Mouse (Mus musculus) small intestine, adult 2 months (tissue): ENCODE measurements at regions not wholly inside any gene's neighbourhood (a gene's known extent, or its start where the extent isn't known, plus 50 kb on each side); places are given as distances from the start of the nearest gene placed in this dataset.

Source experiments
- H3K27ac ChIP-seq: fragments of 200-500 bp; 2 replicates; pipeline ENCODE4 v1.5.1; 2012; ENCODE audit warnings: low read depth, low read length, control low read depth, inconsistent platforms; ENCODE audit not compliant: insufficient read depth
- H3K27me3 ChIP-seq: fragments of 200-500 bp; 2 replicates; pipeline ENCODE4 v1.6.1; 2012; ENCODE audit warnings: mild to moderate bottlenecking, moderate library complexity, low read length, inconsistent platforms; ENCODE audit not compliant: control insufficient read depth, insufficient read depth
- H3K36me3 ChIP-seq: fragments of 200-500 bp; 2 replicates; pipeline ENCODE4 v1.6.1; 2012; ENCODE audit warnings: mild to moderate bottlenecking, low read length, control low read depth, inconsistent platforms; ENCODE audit not compliant: control insufficient read depth, insufficient read depth
- H3K4me1 ChIP-seq: fragments of 200-500 bp; 2 replicates; pipeline ENCODE4 v1.6.1; 2012; ENCODE audit warnings: low read length, inconsistent platforms, mixed read lengths; ENCODE audit not compliant: control insufficient read depth, insufficient read depth, insufficient read length
- H3K4me3 ChIP-seq: fragments of 200-500 bp; 2 replicates; pipeline ENCODE4 v1.5.1; 2012; ENCODE audit warnings: low read depth, mild to moderate bottlenecking, control low read depth, inconsistent platforms, low read length, moderate library complexity
- CTCF ChIP-seq: fragments of 200-500 bp; IDR thresholded peaks from 2 replicates; pipeline ENCODE4 v1.5.1; 2012; ENCODE audit warnings: low read depth, mild to moderate bottlenecking, control low read depth, inconsistent platforms, low read length, moderate library complexity, mixed read lengths; ENCODE audit not compliant: insufficient replicate concordance, insufficient read length; ENCODE audit errors: extremely low read depth
- POLR2A ChIP-seq: fragments of 200-500 bp; IDR thresholded peaks from 2 replicates; pipeline ENCODE4 v1.6.1; 2012; ENCODE audit warnings: low read depth, mild to moderate bottlenecking, control low read depth, inconsistent platforms, low read length, moderate library complexity
- WGBS: fragments of 180-500 bp; shearing (Covaris S2); methylation state at CpG from one replicate; pipeline ENCODE4 v1.1.7; 2018; 5-methylcytosine and 5-hydroxymethylcytosine counted together

DNA sequence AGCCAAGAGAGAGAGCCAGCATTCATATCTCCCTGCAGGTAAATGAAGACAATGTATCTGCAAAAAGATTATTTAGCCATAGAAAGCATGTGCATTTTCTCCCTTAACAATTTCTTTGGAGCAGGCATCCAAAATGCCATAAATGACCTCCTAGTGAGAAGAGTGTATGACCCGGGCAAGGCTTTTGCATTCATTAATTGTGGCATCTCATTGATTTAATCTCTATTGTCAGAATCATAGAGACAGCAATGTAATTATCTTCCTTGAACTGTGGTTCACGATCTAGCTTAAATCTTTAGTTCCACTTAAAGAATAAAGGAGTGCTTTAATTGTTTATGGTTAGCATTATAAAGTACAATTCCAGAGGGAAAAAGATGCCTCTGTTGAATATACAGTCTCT is 190.5 kb upstream of the Prkd1 start:
- Histone ChIP-seq H3K4me1 (no peaks in the 10 kb centered on the region), H3K27me3 (no peaks in the 10 kb centered on the region), H3K27ac (no peak overlapping the region), H3K36me3 (no peaks in the 10 kb centered on the region), H3K4me3 (no peak overlapping the region)
- 74% methylated on average over 2 of the region's 2 CpGs for WGBS
- TF ChIP-seq POLR2A (no peak), CTCF (no peak)

DNA sequence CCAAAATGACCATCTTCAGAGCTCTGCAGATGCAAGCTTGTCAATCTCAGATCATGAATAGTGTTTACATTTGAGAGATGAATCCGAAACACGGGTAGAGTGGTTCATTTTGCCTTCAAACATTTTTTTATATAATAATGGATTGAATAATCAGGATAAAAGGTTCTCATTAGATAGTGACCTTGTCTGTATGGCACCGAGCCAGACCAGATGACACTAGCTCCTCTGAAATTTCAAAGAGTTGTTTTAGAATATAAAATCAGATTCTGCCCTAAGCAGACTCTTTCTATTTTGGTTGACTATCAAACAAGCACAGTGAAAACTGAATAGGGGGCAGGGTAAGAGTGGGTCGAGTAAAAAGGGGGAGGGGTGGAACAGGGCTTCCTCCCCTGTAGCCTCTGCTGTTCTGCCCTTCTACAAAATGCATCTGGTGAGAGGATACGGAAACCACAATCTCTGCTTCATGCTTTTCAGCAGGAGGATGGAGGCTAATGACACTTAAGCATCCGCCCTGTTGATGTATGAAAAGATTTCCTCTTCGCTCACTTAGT is 159.9 kb upstream of the Prkd1 start:
- no peak overlapping the region for H3K4me3 ChIP-seq
- WGBS, result 80% methylated on average over 7 of the region's 7 CpGs
- TF ChIP-seq POLR2A (no peak), CTCF (no peak)

DNA sequence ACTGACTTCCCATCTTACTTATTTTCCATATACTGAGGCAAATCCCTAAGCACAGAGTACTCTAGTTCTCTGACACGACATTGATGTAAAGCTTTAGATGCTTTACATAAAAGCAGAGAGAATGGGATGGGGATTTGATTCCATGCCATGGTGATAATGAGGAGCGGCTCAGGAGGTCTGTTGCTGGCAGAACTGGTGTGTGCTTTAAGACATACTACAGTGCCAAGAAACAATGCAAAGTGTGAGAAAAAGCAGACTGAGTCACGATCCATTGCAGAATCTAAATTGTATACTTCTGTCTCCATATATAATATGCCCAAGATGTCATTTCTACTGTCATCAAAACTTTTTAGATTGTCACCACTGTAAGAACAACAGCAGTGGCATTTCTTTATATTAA is 155.5 kb upstream of the Prkd1 start:
- Histone ChIP-seq H3K27me3 (no peaks in the 10 kb centered on the region), H3K4me3 (no peak overlapping the region), H3K27ac (no peak overlapping the region), H3K4me1 (no peaks in the 10 kb centered on the region), H3K36me3 (no peaks in the 10 kb centered on the region)
- TF ChIP-seq POLR2A (no peak), CTCF (no peak)
- 63% methylated on average over 3 of the region's 3 CpGs for WGBS

More for the DNA sequence above, 159.9 kb upstream of the Prkd1 start:
- Histone ChIP-seq H3K4me1 (no peaks in the 10 kb centered on the region), H3K27ac (no peak overlapping the region), H3K27me3 (no peaks in the 10 kb centered on the region), H3K36me3 (no peaks in the 10 kb centered on the region)

DNA sequence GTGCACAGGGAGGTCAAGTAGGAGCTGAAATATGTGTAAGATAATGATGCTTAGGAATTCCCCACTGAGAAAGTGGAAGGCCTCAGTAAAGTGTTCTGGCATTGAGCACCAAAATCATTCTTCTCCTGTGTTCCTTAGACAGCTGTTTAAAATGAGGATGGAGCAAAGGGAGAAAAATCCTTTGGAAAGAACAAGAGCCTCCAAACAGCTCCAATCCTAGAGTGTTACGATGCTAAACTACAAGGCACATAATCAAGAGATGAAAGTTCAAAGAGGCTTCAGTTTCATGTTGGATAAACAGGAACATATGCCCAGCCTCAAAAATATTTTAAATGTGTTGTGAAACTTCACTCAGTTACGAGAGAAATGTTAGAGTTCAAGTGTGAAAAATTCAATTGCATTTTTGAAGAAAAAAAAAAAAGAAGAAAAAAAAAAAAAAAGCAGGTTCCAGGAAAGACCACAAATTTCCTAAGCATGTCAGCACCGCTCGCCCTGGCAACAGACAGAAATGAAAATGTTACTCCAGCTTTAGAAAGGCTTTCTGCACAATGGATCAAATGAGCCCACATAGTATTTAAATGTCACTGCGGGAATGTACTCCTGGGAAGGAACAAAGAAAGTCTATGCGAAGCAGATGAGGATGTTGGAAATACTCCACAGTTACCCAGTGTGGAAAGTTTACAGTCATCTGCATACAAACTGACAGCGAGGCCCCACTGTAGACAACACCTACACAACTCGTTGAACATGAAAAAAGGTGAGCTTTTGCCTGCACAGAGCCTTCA is 116.5 kb upstream of the Prkd1 start:
- Histone ChIP-seq H3K27ac (no peak overlapping the region), H3K4me1 (no peaks in the 10 kb centered on the region), H3K4me3 (no peak overlapping the region), H3K36me3 (no peaks in the 10 kb centered on the region), H3K27me3 (no peaks in the 10 kb centered on the region)
- TF ChIP-seq POLR2A, result no peak
- TF ChIP-seq CTCF, result no peak
- 70% methylated on average over 8 of the region's 8 CpGs for WGBS

DNA sequence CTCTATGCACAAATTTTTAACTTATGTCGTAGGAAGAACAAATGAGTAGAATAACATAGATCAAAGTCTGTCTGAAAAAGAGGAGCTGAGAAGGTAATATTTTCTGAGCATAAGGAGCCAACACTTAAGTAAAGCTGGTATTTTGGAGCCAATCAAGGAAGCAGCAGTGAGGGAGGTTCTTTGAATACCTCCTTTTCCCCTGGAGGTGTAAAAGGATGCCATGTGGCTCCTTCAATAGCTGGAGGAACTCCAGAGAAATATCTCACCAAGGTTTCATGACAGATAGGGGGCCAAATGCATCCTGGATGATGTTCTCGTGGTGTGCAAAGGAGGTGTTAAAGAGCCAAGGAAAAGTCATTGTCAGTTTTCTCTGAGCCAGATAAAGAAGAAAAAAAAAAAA is 115.6 kb upstream of the Prkd1 start:
- TF ChIP-seq CTCF (no peak), POLR2A (no peak)
- Histone ChIP-seq H3K27me3 (no peaks in the 10 kb centered on the region), H3K27ac (no peak overlapping the region), H3K36me3 (no peaks in the 10 kb centered on the region), H3K4me1 (no peaks in the 10 kb centered on the region), H3K4me3 (no peak overlapping the region)
- 68% methylated on average over 2 of the region's 2 CpGs for WGBS

DNA sequence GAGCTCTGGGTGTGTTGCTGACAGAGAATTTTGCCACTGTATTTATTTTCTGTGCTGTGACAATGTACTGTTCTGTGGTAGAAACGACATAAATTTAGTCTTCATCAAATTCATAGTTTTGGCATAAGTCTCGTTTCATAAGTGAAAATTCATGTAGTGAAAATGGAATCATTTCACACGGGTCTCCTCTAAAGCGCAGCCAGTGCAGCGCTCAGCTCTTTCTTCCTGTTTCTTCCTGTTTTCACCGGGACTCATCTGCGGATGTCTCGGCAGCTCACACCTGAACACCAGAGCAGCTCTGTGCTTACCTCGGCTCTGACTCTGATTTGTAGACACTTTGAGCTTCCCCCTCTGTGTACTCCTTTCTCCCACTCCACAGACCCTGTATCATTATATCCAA is 85.2 kb upstream of the Prkd1 start:
- 78% methylated on average over 9 of the region's 9 CpGs for WGBS
- H3K4me1 ChIP-seq, result no peaks in the 10 kb centered on the region

DNA sequence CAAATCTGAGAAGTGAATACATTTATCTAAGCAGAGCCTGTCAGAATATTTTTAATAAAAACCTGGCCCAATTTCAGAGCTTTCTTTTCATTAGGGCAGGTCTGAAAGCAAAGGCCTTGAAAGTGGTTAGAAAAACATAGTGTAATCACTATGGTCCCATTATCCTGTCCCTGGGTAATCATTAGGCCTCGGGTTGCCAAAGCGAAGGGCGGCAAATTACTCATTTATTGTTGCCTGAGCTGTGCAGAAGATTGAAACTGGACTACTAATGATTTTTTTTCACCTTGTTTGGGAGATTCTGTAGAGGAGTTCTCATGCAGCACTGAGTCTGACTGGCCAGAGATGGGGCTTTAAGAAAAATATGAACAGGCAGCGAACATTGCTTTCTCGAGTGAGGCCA is 63.7 kb upstream of the Prkd1 start:
- 60% methylated on average over 5 of the region's 5 CpGs for WGBS
- TF ChIP-seq POLR2A (no peak), CTCF (no peak)
- Histone ChIP-seq H3K27me3 (no peaks in the 10 kb centered on the region), H3K4me1 (no peaks in the 10 kb centered on the region), H3K4me3 (no peak overlapping the region), H3K36me3 (no peaks in the 10 kb centered on the region), H3K27ac (no peak overlapping the region)

More for the DNA sequence above, 85.2 kb upstream of the Prkd1 start:
- TF ChIP-seq POLR2A (no peak), CTCF (no peak)
- H3K36me3 ChIP-seq, result no peaks in the 10 kb centered on the region
- H3K27ac ChIP-seq, result no peak overlapping the region
- no peak overlapping the region for H3K4me3 ChIP-seq
- H3K27me3 ChIP-seq, result no peaks in the 10 kb centered on the region
